ENCODE assay signal across 1 mouse cellular context in genomic region chr5:109690537-109691201, GRCm38 (mm10).
TF ChIP-seq lines count a peak whose summit lies in the region.

5430403G16Rik (minus strand) TSS chr5:109691041.

TF ChIP-seq in CH12.LX, 34 proteins besides CTCF, POLR2A, EP300 and RAD21 (continued from another document):
- TF ChIP-seq SIN3A (IDR thresholded peaks at IDR 0.05; ENCODE audit: low read length), result peak; percentile 53; the same call in 1 of the 2 replicates
